Mouse (Mus musculus) heart, adult 2 months (tissue): ENCODE measurements at regions not wholly inside any gene's neighbourhood (a gene's known extent, or its start where the extent isn't known, plus 50 kb on each side); places are given as distances from the start of the nearest gene placed in this dataset.

ENCODE experiments used
- CTCF ChIP-seq: fragments of 200-600 bp; IDR thresholded peaks from 2 replicates; pipeline ENCODE4 v1.8.1; 2022; ENCODE audit warnings: antibody characterized with exemption, mild to moderate bottlenecking, moderate library complexity
- EP300 ChIP-seq: fragments of 200-500 bp; IDR thresholded peaks from 2 replicates; pipeline ENCODE4 v1.6.1; 2011; ENCODE audit warnings: low read depth, low read length, control low read depth; ENCODE audit not compliant: insufficient read depth
- POLR2A ChIP-seq: fragments of 200-500 bp; IDR thresholded peaks from 2 replicates; pipeline ENCODE4 v1.6.1; 2011; ENCODE audit warnings: mild to moderate bottlenecking, low read depth, low read length, control low read depth; ENCODE audit not compliant: insufficient read depth

DNA sequence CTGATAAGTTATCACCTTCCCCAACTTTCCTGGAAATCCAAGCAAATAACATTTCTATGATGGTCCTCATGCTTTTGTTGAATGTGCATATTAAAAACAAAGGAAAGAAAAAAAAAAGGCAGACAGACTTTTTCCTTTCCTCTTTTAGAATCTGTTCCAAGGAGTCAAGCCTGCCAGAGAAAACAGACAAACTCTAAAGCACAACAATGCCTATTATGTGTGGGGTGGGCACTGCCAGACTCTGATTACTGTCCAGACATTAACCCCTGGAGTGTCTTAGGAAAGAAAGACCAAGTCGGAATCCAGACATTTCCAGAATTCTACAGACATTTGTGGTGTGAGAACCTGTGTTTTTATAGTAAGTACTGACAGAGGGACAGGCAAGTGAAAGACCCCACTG is 136.7 kb downstream of the Btg1 start:
- TF ChIP-seq CTCF (no peak), POLR2A (no peak), EP300 (no peak)
